Comparison of ENCODE assay signal across 28 mouse cellular contexts in the genomic region with DNA sequence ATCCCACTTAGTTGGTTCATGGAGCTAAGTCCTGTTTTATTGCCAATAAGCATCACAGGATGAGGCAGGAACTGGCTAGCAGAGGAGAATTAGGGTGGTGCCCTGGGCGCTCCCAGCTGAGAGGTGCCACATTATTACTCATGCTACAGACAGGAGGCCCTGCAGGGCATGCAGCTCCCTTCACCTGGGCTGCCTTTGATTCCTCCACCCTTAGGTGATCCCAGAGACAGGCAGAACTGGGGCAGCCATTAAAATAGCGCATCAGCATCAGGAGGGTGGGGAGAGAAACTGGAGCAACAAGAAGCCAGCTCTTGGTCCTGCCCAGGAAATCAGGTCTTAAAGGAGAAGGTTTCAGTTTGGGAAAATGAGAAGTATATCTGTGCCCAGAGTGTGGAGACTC. TPM values are rescaled to one million over a fixed set of nuclear protein-coding genes. Genes with fewer than 3 reads are reported as not detected.
A peak's percentile ranks its signal among the peaks of the same experiment; 100 is the strongest.
DNase-seq lines count a peak whose midpoint lies in the region; ATAC-seq and TF ChIP-seq lines count a peak whose summit lies in the region.
"Had no signal": no experiment of that assay in that cellular context is flagged by ENCODE, and none has a peak within 500 bp of the region (broad histone marks: within the 10 kb centered on the region; RNA-seq: fewer than 3 reads in every experiment).

No protein-coding gene starts in this region.

- no peak overlapping the region for H3K4me3 ChIP-seq in gastrocnemius, adult 2 months
- no peak overlapping the region for H3K4me3 ChIP-seq in neural tube, embryonic 15.5 days (replicated peaks)
- no peak overlapping the region for H3K4me3 ChIP-seq in midbrain, embryonic 11.5 days (ENCODE audit: low read depth, low read length)
- H3K4me3 ChIP-seq: embryonic facial prominence, embryonic 12.5 days; embryonic facial prominence, embryonic 15.5 days; heart, embryonic 13.5 days had no signal

- no peak overlapping the region for H3K9ac ChIP-seq in neural tube, embryonic 15.5 days (replicated peaks)
- no peak overlapping the region for H3K9ac ChIP-seq in midbrain, embryonic 11.5 days (ENCODE audit: low read length)
- H3K9ac ChIP-seq: embryonic facial prominence, embryonic 12.5 days; embryonic facial prominence, embryonic 15.5 days; forebrain, postnatal 0 days; heart, embryonic 13.5 days; hindbrain, embryonic 14.5 days had no signal

- H3K4me1 ChIP-seq in neural tube, embryonic 15.5 days, result peaks cover 10% of the 10 kb centered on the region
- no peaks in the 10 kb centered on the region for H3K4me1 ChIP-seq in midbrain, embryonic 11.5 days (ENCODE audit: control insufficient read depth, insufficient read depth, low read length)
- H3K4me1 ChIP-seq: embryonic facial prominence, embryonic 12.5 days; embryonic facial prominence, embryonic 15.5 days had no signal

- H3K9me3 ChIP-seq in neural tube, embryonic 15.5 days (replicated peaks), result no peaks in the 10 kb centered on the region
- no peaks in the 10 kb centered on the region for H3K9me3 ChIP-seq in midbrain, embryonic 11.5 days (ENCODE audit: control insufficient read depth, low read length)
- H3K9me3 ChIP-seq: embryonic facial prominence, embryonic 12.5 days; embryonic facial prominence, embryonic 15.5 days; G1E; heart, embryonic 13.5 days had no signal

- peak overlapping the region; percentile 35; the same call in 1 of the 2 replicates for H3K27ac ChIP-seq in gastrocnemius, adult 2 months
- H3K27ac ChIP-seq in neural tube, embryonic 15.5 days (replicated peaks), result 0 out of 2 replicates have a peak overlapping the region, but pooled peaks have one; percentile 5
- H3K27ac ChIP-seq in midbrain, embryonic 11.5 days (ENCODE audit: low read depth, low read length), result no peak overlapping the region
- H3K27ac ChIP-seq: embryonic facial prominence, embryonic 12.5 days; embryonic facial prominence, embryonic 15.5 days; heart, embryonic 13.5 days; hindbrain, embryonic 14.5 days; hindbrain, postnatal 0 days had no signal

- no peak for TF ChIP-seq CTCF in gastrocnemius, adult 2 months (IDR thresholded peaks at IDR 0.05)

- intact Hi-C loops in gastrocnemius, adult 2 months (cut with DNase I), result no loop called here
- intact Hi-C loops in gastrocnemius, postnatal 36 days (cut with DNase I), result no loop called here

- no peaks in the 10 kb centered on the region; the same call in 1 of the 2 replicates for H3K36me3 ChIP-seq in neural tube, embryonic 15.5 days
- no peaks in the 10 kb centered on the region for H3K36me3 ChIP-seq in midbrain, embryonic 11.5 days (ENCODE audit: control insufficient read depth, insufficient read depth, low read length)
- H3K36me3 ChIP-seq: embryonic facial prominence, embryonic 15.5 days had no signal

- ATAC-seq in neural tube, embryonic 15.5 days (ENCODE audit: low FRiP score), result no peak
- peak; percentile 31; the same call in 1 of the 2 replicates for ATAC-seq in granulocyte monocyte progenitor cell, adult 5-6 weeks (replicated peaks; ENCODE audit: poor library complexity, severe bottlenecking)
- no peak for ATAC-seq in midbrain, embryonic 11.5 days (ENCODE audit: low FRiP score)
- ATAC-seq: forebrain, embryonic 14.5 days; forebrain, postnatal 0 days; hindbrain, postnatal 0 days; inflammation-experienced regulatory T-cells, adult 6 months; Patski had no signal

- no peak overlapping the region for H3K4me2 ChIP-seq in neural tube, embryonic 15.5 days
- H3K4me2 ChIP-seq in midbrain, embryonic 11.5 days, result no peak overlapping the region
- H3K4me2 ChIP-seq: embryonic facial prominence, embryonic 12.5 days; embryonic facial prominence, embryonic 15.5 days; heart, embryonic 13.5 days; hindbrain, embryonic 14.5 days had no signal

- no peak for DNase-seq in gastrocnemius, adult 2 months
- DNase-seq in gastrocnemius, postnatal 36 days, result no peak
- no peak for DNase-seq in neural tube, embryonic 10.5 days (ENCODE audit: extremely low spot score, low spot score)
- DNase-seq in midbrain, embryonic 11.5 days (ENCODE audit: low spot score, missing footprints), result no peak
- no peak for DNase-seq in layer of hippocampus, postnatal 25 days (ENCODE audit: extremely low spot score in 1 of 2, low spot score in 1 of 2)
- DNase-seq: adrenal gland, postnatal 10 days; adrenal gland, postnatal 36 days; B cell, adult 2 months; cerebellum, adult 11-12 months; cerebellum, adult 8-10 months; cerebellum, postnatal 25 days; forebrain, postnatal 0 days; gastrocnemius, postnatal 25 days; heart, adult 18-20 months; heart, postnatal 14 days; heart, postnatal 4 days had no signal

- no peaks in the 10 kb centered on the region for H3K27me3 ChIP-seq in neural tube, embryonic 15.5 days (replicated peaks)
- no peaks in the 10 kb centered on the region for H3K27me3 ChIP-seq in midbrain, embryonic 11.5 days (ENCODE audit: control insufficient read depth, insufficient read depth, low read length)
- H3K27me3 ChIP-seq: CH12.LX; embryonic facial prominence, embryonic 12.5 days; embryonic facial prominence, embryonic 15.5 days; heart, embryonic 13.5 days; Patski had no signal

- 91% methylated on average over 2 of the region's 2 CpGs for WGBS in neural tube, embryonic 15.5 days
- WGBS in midbrain, embryonic 11.5 days, result 98% methylated on average over 2 of the region's 2 CpGs

RNA-seq across cellular contexts. Expression of a gene that starts 25.2 kb away (rescaled TPM):
- 10 to 100 TPM; 29.2 to 35.8 TPM for total RNA-seq in gastrocnemius, adult 2 months (2021)
- 10 to 100 TPM; 32.4 to 34.9 TPM for total RNA-seq in gastrocnemius, postnatal 36 days (2021)
- 0.93 and 1.5 TPM in 2 replicates for polyA plus RNA-seq in neural tube, embryonic 15.5 days (2015; fragmentation: Nextera tagmentation; extraction: Ambion mirVana)
- not detected in 2 replicates for total RNA-seq in granulocyte monocyte progenitor cell, adult 5-6 weeks (2014; fragmentation: Nextera tagmentation)
- total RNA-seq in granulocyte monocyte progenitor cell, adult 5-6 weeks (2017), result not detected in 2 replicates
- polyA plus RNA-seq in midbrain, embryonic 11.5 days (2014; fragmentation: Nextera tagmentation; extraction: Ambion mirVana), result 0.19 and 0.22 TPM in 2 replicates
- 1 to 10 TPM; 6.6 to 7.2 TPM for total RNA-seq in layer of hippocampus, postnatal 25 days (2021)
- polyA plus RNA-seq: G1E had no signal

RNA-seq across cellular contexts. Expression of a gene that starts 38.2 kb away (rescaled TPM):
- 1 to 10 TPM; 7.9 to 9.4 TPM for total RNA-seq in gastrocnemius, adult 2 months (2021)
- total RNA-seq in gastrocnemius, postnatal 36 days (2021), result 1 to 10 TPM; 6.8 to 9.2 TPM
- 26.9 TPM in 2 replicates for polyA plus RNA-seq in neural tube, embryonic 15.5 days (2015; fragmentation: Nextera tagmentation; extraction: Ambion mirVana)
- 14.9 and 23.6 TPM in 2 replicates for total RNA-seq in granulocyte monocyte progenitor cell, adult 5-6 weeks (2014; fragmentation: Nextera tagmentation)
- total RNA-seq in granulocyte monocyte progenitor cell, adult 5-6 weeks (2017), result 10.9 and 11.2 TPM in 2 replicates
- 23.8 and 25.6 TPM in 2 replicates for polyA plus RNA-seq in midbrain, embryonic 11.5 days (2014; fragmentation: Nextera tagmentation; extraction: Ambion mirVana)
- 10 to 100 TPM; 19.4 to 22.3 TPM for total RNA-seq in layer of hippocampus, postnatal 25 days (2021)

Comparison
In these comparisons a context has a peak if more than half of its experiments do, and no peak if none do; other contexts are left out.
1. RNA of a gene that starts 25.2 kb away (total RNA-seq): 29.2 to 35.8 TPM in gastrocnemius, adult 2 months, 32.4 to 34.9 TPM in gastrocnemius, postnatal 36 days and 6.6 to 7.2 TPM in layer of hippocampus, postnatal 25 days; not detected in granulocyte monocyte progenitor cell, adult 5-6 weeks; every median in the first group is over 4 times any median in the second.